Mouse (Mus musculus) left cerebral cortex, postnatal 25 days (tissue): ENCODE measurements at regions not wholly inside any gene's neighbourhood (a gene's known extent, or its start where the extent isn't known, plus 50 kb on each side); places are given as distances from the start of the nearest gene placed in this dataset.

Source experiments
- DNase-seq, 2 experiments: peaks; one replicate each; pipeline ENCODE4 v3.0.0; 2022; ENCODE audit warnings: low spot score in 2 of 2, mixed read lengths in 1 of 2
- intact Hi-C: fragments of 180-260 bp; cut with DNase I; formaldehyde crosslinking; loops from one replicate; pipeline ENCODE4 v1.15.1; 2025

DNA sequence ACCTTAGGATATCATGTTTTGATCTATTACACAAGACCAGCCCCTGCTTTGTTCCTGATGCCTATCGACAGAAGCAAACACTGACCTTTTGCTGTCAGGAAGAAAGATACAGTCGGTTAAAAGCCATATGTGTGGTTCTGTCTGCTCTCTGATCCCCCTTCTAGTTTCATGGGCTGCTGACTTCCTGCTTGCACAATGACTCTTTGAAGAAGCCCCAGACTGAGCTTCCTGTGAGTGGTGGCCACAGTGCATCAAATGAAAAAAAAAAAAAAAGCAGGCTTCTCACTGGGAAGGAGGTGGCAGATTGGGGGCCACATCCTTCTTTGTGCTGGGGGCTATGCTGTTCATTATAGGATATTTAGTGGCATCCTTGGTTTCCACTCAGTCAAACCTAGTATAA lies 107.2 kb downstream of the Tmsb4x start:
- intact Hi-C loops = loop anchor here (10.0 kb wide), 1 partner anchor 103 kb away; the partner anchor contains the start of gene Tmsb4x
- DNase-seq = no peak

DNA sequence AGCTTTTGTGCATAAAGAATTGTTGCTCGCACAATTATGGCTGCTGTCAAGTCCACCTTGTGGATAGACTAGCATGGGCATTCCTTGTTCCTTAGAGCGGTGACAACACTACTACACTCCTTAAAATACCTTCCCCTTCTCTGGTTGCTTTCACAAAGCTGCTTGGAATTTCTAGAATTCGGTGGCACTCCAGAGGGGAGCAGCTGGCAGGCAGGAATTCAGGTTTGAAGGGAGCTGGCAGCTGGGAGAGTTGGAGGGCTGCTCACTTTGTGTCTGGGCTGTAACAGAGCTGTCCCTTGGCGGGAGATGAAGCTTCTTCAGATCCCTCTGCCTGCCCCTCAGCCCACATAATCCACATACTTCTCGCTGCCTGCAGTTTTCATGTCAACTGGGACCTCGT lies 109.7 kb downstream of the Tmsb4x start:
- intact Hi-C loops = no loop called here
- DNase-seq = no peak

DNA sequence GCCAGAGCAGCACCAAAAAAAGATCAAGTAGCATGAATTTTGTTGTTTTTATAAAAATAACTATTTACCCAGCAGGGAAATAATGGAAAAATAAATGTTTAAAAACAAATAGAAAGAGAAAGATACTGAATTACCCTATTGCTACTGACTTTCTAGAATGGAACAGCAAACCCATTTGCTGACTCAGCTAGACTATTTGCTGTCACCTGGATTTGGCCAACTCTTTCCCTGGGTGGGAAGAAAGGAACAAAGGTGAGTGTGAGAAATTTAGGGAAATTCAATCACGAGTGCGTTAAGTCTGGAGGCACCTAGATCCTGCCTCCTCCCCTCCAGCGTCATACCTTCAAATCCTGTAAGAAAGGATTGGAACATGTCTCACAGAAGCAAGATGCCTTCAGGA lies 110.2 kb downstream of the Tmsb4x start:
- intact Hi-C loops = no loop called here
- no peak for DNase-seq

DNA sequence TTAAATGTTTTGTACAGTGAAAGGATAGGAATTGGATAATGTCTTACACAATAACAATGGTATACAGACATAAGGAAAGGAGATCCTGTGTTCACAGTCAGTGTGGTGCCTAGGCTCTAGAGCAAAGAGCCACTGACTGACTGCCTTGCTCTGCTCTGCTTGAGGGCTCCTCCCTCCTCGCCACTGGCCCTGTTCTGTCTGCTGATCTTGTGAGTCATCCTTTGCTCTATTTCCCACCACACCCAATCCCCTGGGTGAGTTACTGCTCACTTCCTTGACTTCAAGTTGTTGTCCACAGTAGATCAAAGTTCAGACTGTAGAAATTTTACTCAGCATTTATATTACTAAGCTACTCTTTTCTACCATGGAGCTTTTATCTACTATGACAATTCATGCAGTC lies 117.3 kb downstream of the Tmsb4x start:
- no peak for DNase-seq
- intact Hi-C loops = no loop called here

DNA sequence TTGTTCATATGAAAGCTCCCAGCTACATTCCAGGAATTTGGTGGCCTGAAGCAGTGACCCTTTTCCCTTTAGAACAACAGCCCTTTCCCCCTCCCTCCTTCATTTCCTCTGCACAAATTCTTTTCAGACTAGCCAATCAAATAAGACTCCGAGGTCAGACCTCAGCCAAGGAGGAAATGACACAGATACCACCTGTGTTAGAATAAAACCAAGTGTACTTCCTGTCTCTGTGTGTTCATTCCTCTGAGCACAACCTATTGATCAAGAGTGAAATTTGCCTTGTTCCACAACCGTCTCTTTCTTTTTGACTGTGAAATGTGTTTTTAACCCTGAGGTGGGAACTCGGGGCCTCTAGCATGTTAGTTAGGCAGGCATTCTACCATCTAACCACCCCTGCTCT lies 120.2 kb downstream of the Tmsb4x start:
- intact Hi-C loops = no loop called here
- DNase-seq = no peak

DNA sequence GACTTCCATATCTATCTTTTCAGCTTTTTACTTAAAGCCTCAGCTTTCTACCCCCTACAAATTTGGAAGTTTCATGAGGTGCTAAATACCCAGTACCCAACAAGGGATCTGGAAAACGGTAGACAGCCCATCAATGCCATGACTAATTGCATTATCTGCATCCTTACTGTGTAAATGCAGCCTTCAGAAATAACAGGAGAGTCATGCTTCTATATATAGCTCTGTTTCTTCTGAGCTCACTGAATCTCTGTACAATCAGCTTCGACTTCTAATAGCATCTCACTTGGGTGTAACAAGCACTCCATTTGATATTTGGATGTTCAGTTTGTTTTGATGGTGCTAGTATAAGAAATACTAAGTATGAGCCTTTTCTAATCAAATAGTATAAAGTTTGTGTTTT lies 120.7 kb downstream of the Tmsb4x start:
- DNase-seq = no peak
- intact Hi-C loops = no loop called here

DNA sequence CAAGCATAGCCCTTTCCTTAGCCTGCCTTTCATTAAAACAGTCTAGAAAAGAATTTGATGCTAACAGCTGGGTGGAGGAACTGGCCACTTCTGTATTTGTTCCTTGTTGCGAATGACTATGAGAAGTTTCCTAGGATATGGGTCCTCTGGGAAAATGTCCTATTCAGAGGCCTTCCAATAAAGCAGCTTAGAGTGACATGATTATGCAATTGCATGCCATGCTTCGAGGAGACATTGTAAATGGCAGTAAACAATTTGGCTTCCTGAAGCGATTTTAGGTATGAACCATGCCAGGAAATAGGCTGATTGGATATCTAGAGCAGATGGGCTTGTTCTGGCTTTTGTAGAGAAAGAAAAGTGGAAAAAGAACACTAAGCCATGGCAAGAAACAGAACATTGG lies 128.3 kb downstream of the Tmsb4x start:
- intact Hi-C loops = no loop called here

DNA sequence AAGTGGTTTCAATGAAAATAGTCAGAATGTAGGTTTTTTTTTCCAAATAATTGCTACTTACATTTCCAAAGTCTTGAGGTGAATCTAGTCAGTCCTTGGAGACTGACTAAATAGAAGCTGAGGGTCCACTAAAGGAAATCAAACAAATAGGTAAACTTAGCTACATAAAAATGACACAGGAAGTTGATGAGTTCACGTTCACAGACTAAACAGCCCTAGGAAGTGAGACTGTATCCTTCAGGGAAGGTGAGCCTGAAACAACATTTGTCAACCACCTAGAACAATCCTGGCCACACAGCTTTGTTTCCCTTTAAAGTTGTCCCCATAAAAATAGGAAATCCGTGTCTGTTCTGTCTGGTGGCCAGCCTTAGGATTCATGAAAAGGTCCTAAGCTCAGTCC lies 140.0 kb downstream of the Tmsb4x start:
- intact Hi-C loops = no loop called here
- DNase-seq = no peak

More for the DNA sequence above, 128.3 kb downstream of the Tmsb4x start:
- no peak for DNase-seq

DNA sequence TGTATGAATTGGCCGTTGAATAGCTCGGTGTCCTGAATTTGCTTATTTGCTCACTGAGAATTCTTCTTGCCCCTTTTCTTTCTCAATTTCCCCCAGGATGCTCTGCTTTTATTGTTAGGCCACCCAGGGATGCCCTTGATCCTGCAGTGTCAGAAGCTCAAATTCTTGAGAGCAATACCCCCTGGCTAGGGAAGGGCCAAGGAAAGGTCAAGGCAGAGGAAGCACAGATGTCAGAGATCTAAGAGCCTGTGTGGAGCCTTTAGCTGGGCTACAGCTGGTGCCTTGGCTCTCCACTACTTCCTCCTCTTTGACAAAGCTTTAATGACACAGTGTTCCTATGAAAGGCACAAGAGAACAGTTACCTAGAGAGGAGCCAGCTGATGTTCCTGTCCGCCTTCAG lies 141.2 kb downstream of the Tmsb4x start:
- DNase-seq = no peak
- intact Hi-C loops = no loop called here

DNA sequence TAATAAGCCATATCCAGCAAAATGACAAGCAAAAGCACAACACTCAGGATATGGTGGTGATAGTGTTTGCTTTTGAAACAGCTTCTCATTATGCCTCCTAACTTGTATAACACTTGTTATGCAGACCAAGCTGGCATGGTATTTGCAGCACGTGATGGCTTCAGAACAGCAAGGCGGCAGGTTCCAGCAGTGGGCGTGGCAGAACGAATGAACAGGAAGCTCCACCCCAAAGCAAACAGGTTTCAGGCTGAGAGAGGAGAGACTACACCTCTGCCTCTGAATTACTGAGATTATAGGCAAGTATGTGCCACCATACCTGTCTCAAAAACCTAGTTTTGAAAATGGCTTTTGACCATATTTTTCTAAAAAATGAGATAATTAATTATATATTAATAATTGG lies 145.2 kb downstream of the Tmsb4x start:
- no peak for DNase-seq
- intact Hi-C loops = no loop called here

DNA sequence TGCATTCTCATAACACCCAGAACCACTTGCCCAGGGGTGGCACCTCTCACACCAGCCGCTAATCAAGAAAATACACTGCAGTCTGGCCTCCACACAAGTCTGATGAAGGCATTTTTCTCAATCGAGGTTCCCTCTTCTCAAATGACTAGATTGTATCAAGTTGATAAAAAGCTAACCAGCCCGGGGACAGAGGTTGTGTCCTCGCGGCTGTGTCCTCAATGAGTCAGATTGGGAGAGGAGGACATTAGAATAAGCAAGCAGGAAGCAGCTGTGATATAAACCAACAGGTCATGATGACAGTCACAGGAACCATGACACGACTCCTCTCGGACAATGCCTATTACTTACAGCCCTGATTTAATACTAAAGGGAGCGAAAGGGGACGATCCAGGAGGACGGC lies 156.7 kb downstream of the Tmsb4x start:
- intact Hi-C loops = loop anchor here (10.0 kb wide), 1 partner anchor 388 kb away; no protein-coding TSS in a partner anchor

DNA sequence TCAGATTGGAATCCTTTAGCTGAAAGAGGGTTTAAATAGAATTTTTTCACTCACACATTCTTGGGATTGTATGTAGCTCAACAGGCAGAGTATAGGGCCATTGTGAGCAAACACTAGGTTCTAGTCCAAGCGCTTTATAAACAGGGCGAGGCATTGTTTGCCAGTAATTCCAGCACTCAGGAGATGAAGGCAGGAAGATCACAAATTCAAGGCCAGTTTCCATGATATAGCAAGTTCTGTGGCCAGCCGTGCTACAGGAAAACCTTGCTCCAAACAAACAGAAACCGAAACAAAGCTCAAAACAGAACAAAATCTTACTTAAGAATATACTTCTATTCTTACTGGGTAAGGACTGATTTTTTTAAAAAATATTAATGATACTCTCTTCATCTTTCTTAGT lies 159.0 kb downstream of the Tmsb4x start:
- intact Hi-C loops = loop anchor here (10.0 kb wide), 1 partner anchor 385 kb away; no protein-coding TSS in a partner anchor
- no peak for DNase-seq

More for the DNA sequence above, 156.7 kb downstream of the Tmsb4x start:
- no peak for DNase-seq

DNA sequence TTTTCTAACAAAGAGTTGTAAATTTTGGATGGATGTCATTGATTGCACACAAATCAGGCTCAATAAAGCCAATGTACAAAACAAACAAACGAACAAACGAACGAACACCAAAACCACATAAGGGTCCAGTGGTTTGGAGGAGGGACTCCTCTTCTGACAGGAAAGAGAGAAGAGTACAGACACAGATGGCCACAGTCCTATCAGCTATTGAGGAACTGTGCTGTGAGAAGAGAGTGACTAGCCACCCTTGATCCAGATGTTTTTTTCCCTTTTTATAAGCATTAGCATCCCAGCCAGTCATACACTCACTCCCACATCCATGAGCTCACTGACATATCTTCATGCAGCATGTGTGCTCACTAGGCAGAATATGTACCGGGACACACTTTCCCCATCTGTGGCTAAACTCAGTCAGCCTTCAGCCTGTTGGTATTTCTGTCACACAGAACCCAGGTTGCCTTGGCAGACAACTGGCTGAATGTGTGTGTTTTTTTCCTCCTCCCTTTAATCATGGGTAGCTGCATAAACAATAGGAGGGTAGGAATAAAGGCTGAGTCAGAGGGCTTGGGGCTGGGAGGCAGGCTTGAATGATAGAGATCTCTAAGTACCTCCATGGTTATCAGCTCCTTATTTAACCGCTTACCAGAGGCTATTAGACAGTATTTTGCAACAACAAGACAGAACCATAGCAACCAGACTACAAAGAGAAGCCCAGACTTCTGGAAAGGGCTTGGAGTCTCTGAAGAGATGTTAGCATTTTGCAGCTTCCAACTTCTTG lies 159.7 kb downstream of the Tmsb4x start:
- no peak for DNase-seq
- intact Hi-C loops = no loop called here

DNA sequence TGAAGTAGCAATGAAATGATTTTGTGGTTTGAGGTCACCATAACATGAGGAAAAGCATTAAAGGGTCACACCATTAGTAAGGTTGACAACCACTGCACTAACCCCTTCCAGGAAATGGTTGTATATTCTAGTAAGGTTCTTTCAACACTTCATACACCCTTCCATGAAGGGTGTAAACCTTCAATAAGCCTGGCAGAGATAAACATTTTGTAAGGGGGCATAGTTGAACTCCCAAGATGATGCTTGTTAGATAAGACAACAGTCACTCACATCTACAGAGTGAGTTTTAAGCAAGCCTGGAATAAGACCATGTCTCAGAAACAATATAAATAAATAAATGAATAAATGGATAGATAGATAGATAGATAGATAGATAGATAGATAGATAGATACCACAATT lies 171.1 kb downstream of the Tmsb4x start:
- DNase-seq = no peak
- intact Hi-C loops = no loop called here

DNA sequence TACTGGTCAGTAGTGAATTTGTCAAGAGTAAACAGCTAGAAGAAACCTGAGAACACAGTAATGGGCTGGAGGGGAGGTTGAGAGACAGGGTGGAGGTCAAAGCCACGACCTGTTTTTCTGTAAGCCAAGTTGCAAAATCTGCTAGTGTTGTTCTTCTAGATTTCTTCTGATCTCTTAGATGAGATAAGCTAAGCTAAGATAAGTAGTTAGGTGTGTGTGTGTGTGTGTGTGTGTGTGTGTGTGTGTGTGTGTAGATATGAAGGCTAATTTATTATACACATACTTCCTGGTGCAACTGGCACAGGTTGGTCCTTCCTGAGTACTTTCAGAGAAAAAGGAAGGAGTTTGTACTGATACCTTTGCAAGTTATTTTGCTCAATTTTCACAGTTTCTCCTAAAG lies 172.8 kb downstream of the Tmsb4x start:
- intact Hi-C loops = no loop called here
- DNase-seq = no peak

DNA sequence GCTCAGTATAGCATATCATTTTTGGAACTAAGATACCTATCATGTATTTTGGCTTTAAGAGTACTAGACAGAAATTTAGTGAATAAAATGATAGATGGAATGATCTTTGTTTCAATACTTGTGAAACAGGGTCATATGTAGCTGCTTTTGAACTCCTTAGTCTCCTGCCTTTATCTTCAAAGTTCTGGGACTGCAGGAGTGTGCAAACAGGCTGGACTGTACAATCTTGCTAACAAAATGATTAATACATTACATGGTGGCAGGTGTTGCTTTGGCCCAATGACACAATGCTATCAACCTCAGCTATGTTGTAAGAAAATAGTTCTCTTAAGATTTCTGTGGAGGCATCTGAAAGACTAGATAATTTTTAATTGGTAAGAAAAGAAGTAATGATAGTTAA lies 173.5 kb downstream of the Tmsb4x start:
- intact Hi-C loops = no loop called here
- no peak for DNase-seq

DNA sequence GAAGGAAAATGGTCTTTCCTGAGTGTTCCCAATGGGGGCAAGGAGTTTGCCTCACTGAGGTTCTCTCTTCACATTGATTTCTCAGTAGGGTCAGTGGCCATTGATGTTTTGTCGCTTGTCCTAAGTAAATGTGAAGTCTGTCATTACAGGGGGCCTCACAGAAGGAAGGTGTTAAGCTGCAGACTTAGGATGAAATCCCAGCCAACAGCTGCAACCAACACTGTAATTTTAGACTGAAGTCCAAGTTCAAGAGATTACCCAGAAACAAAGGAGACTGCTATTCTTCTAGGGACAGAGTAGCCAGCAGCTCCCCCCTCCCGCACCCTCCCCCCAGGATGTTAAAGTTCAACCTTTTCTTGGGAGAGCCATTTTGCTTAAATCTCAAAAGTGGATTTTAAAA lies 176.0 kb downstream of the Tmsb4x start:
- DNase-seq = no peak
- intact Hi-C loops = no loop called here

DNA sequence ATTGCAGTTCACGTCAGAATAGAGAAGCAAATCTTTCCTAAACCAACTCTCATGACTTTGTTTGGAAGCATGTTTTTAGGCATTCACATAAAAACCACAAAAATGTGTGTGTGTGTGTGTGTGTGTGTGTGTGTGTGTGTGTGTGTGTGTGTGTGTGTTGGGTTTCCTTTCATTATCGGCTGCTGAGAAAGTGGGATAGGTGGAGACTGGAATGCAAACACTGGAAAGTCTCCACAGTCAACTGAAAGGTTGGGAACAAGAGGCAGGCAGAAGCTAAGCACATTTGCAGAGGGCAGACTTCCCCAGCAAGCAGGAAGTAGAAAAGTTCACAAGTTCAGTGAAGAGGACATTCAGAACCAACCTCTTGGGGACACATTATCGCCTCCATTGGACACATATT lies 176.5 kb downstream of the Tmsb4x start:
- intact Hi-C loops = no loop called here

DNA sequence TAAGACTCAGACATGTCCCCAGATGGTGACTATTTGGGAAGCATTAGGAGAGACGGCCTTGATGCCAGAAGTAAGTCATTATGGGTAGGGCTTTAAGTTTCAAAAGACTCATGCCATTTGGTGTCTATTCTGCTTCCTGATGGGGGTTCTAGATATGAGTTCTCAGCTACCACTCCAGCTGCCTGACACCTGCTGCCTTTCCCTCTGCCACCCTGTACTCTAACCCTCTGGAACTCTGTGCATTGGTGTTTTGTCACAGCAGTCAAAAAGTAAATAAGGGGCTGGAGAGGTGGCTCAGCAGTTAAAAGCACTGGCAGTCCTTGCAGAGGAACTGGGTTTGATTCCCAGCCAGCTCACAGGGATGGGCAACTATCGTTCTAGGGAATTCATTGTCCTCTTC lies 177.6 kb downstream of the Tmsb4x start:
- DNase-seq = no peak
- intact Hi-C loops = no loop called here

More for the DNA sequence above, 176.5 kb downstream of the Tmsb4x start:
- DNase-seq = no peak

DNA sequence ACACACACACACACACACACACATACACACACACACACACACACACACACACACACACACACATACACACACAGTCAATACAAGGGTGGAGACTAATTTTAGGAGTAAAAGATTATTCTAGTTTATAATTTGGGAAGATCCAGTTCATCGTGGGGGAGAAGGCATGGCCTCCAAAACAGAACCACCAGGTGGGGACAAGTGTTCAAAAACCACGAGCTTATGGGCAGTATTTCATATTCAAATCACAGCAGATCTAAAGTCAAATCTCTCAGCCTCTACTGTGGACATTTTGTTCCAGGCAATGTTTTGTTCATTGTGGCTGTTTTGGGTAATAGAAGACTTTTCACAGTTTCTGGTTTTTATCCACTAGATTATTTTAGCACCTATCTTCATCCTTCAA lies 193.5 kb downstream of the Tmsb4x start:
- no peak for DNase-seq
- intact Hi-C loops = no loop called here

DNA sequence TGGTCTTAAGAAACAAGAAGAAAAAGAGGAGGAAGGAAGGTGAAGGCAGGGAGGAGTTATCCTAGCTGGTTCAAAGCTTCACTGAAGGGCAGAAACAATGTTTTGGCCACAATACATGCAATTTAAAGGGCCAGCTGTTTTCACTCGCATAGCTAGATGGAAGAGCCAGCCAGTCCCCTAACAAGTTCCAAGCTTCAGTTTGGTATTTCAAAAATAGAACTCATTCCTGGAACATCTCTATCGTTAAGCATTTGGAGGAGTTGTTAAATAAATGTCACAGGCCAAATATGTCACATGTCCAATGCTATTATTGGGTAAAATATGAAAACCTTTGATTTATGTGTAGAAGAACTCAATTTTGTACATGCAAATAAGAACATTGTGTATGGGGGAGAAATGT lies 194.8 kb downstream of the Tmsb4x start:
- no peak for DNase-seq
- intact Hi-C loops = no loop called here

DNA sequence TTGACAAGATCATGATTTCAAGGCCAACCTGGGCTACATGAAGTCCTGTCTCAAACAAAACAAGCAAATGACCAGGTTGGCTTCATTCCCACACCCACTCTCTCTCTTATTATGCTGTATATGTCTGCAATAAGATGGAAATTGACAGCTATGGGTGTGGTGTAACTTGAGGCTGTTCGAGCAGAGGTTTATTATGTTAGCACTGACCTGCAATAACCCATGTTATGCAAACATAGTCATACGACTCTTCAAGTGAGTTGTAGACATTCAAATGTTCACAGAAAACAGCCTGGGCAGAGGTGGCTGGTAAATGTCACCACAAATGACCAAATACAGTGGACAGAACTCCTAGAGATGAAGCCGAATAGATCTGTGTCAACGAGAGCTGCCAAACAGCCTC lies 196.2 kb downstream of the Tmsb4x start:
- no peak for DNase-seq
- intact Hi-C loops = no loop called here
